Mouse (Mus musculus): ENCODE data around the gene Hs3st2. TPM values are rescaled to one million over a fixed set of nuclear protein-coding genes. Genes with fewer than 3 reads are reported as not detected.

The Hs3st2 gene
- polyA plus RNA-seq, 1 experiment: not detected

DNA sequence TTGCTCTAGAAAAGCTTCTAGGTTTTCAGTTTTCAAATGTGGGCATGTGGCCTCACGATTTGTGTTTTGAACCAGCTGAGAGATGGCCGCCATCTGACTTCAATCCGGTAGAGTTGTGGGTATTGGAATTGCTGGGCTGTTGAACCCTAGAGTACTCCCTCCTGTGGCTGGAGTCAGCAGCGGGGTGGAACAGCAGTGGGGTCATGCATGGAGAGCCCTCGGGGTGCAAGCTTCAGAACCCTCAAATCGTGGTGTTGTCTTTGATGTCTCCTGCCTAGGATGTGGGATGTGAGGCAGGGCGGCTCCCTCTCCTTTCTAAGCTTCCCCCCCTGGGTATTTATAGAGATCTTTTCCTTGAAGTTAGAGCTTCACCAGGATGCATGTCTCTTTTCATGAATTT lies 52.7 kb downstream of the Hs3st2 start:
- Histone ChIP-seq H3K36me3 (ENCODE audit: control insufficient read depth, insufficient read depth) (no peaks in the 10 kb centered on the region), H3K79me2 (ENCODE audit: control insufficient read depth, insufficient read depth) (no peaks in the 10 kb centered on the region), H3K79me3 (ENCODE audit: low read depth) (no peaks in the 10 kb centered on the region), H3K27me3 (ENCODE audit: control insufficient read depth, insufficient read depth, insufficient read length) (no peaks in the 10 kb centered on the region), H3K4me3 (ENCODE audit: insufficient read depth, poor library complexity, severe bottlenecking) (no peak overlapping the region), H3ac (ENCODE audit: control insufficient read depth, insufficient read length, low read depth) (no peak overlapping the region)
- TF ChIP-seq FOSL1 (IDR thresholded peaks at IDR 0.05; ENCODE audit: insufficient read depth, low read length, poor library complexity, severe bottlenecking) (no peak), CEBPB (IDR thresholded peaks at IDR 0.05; ENCODE audit: low read depth) (no peak), MYOG (IDR thresholded peaks at IDR 0.05; ENCODE audit: control insufficient read depth, extremely low read depth, insufficient read length) (no peak), CTCF (IDR thresholded peaks at IDR 0.05; ENCODE audit: control insufficient read depth, insufficient read depth, insufficient read length) (no peak), MYOD1 (IDR thresholded peaks at IDR 0.05; ENCODE audit: control insufficient read depth, insufficient read length, low read depth) (no peak), USF1 (IDR thresholded peaks at IDR 0.05; ENCODE audit: low read depth) (no peak)

DNA sequence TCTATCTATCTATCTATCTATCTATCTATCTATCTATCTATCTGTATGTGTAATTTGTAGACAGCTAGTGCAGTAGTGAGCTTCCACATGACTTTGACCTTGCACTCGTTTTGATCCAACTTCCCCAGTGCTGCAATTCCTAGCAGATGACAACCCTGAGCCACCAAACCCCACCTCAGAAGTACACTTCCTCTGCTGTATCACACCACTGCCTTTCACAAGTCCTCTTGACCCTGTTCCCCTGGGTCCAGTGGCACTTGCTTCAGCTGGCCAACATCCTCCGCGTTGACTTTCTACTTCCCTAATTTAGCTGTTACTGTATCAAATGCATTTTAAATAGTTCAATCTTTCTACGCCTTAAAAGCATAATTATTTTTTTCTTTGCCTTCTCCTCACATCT lies 54.6 kb downstream of the Hs3st2 start:
- Histone ChIP-seq H3K36me3 (ENCODE audit: control insufficient read depth, insufficient read depth) (no peaks in the 10 kb centered on the region), H3K79me3 (ENCODE audit: low read depth) (no peaks in the 10 kb centered on the region), H3ac (ENCODE audit: control insufficient read depth, insufficient read length, low read depth) (no peak overlapping the region), H3K4me3 (ENCODE audit: insufficient read depth, poor library complexity, severe bottlenecking) (no peak overlapping the region), H3K79me2 (ENCODE audit: control insufficient read depth, insufficient read depth) (no peaks in the 10 kb centered on the region), H3K27me3 (ENCODE audit: control insufficient read depth, insufficient read depth, insufficient read length) (no peaks in the 10 kb centered on the region)
- TF ChIP-seq FOSL1 (IDR thresholded peaks at IDR 0.05; ENCODE audit: insufficient read depth, low read length, poor library complexity, severe bottlenecking) (no peak), USF1 (IDR thresholded peaks at IDR 0.05; ENCODE audit: low read depth) (no peak), MYOG (IDR thresholded peaks at IDR 0.05; ENCODE audit: control insufficient read depth, extremely low read depth, insufficient read length) (no peak), CTCF (IDR thresholded peaks at IDR 0.05; ENCODE audit: control insufficient read depth, insufficient read depth, insufficient read length) (no peak), CEBPB (IDR thresholded peaks at IDR 0.05; ENCODE audit: low read depth) (no peak), MAX (IDR thresholded peaks at IDR 0.05) (no peak), MYOD1 (IDR thresholded peaks at IDR 0.05; ENCODE audit: control insufficient read depth, insufficient read length, low read depth) (no peak)

DNA sequence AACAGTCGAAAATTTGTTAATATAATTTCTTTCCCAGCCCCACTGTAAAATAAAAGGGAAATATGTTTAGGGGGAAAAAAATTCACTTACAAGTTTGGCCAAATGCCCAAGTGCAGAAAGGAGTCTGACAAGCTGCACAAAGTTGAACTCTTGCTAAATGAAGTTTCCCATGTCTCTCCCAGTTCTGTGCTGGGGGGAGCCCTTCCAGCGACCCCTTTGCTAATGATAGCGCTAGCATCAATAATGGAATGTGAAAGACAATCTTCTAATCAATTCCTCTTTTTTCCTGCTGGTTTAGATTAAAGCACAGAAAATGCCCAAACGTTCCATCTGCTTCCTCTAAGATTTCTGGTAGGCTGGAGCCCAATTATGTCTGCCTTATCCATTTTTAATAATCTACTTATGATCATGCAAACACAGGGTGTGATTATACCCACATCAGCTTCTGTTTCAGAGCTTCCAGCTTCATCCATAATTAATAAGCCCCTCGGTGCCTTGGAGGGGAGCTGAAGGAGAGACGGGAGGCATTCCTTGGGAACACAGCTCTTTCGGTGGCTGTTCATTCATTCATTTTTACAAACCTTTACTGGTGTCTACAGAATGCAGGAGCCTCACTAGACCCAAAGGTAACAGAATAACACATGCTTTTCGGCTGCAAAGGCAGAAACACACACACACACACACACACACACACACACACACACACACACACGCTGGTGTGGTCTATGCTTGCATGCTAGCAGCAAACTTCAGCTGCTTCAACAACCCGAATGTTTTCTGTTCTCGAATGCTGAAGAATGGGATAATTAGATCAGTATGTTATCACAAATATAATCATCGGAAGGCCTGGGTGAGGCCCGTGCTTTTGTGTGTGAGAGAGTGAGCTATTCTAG lies 59.5 kb downstream of the Hs3st2 start:
- TF ChIP-seq CTCF (IDR thresholded peaks at IDR 0.05; ENCODE audit: control insufficient read depth, insufficient read depth, insufficient read length): no peak
- TF ChIP-seq USF1 (IDR thresholded peaks at IDR 0.05; ENCODE audit: low read depth): no peak
- TF ChIP-seq MYOD1 (IDR thresholded peaks at IDR 0.05; ENCODE audit: control insufficient read depth, insufficient read length, low read depth): no peak
- TF ChIP-seq MYOG (IDR thresholded peaks at IDR 0.05; ENCODE audit: control insufficient read depth, extremely low read depth, insufficient read length): no peak
- TF ChIP-seq FOSL1 (IDR thresholded peaks at IDR 0.05; ENCODE audit: insufficient read depth, low read length, poor library complexity, severe bottlenecking): no peak
- no peak for TF ChIP-seq CEBPB (IDR thresholded peaks at IDR 0.05; ENCODE audit: low read depth)
- no peak for TF ChIP-seq MAX (IDR thresholded peaks at IDR 0.05)
- Histone ChIP-seq H3K36me3 (ENCODE audit: control insufficient read depth, insufficient read depth) (no peaks in the 10 kb centered on the region), H3K27me3 (ENCODE audit: control insufficient read depth, insufficient read depth, insufficient read length) (no peaks in the 10 kb centered on the region), H3K4me3 (ENCODE audit: insufficient read depth, poor library complexity, severe bottlenecking) (no peak overlapping the region), H3K79me2 (ENCODE audit: control insufficient read depth, insufficient read depth) (no peaks in the 10 kb centered on the region), H3K79me3 (ENCODE audit: low read depth) (no peaks in the 10 kb centered on the region), H3ac (ENCODE audit: control insufficient read depth, insufficient read length, low read depth) (no peak overlapping the region)

DNA sequence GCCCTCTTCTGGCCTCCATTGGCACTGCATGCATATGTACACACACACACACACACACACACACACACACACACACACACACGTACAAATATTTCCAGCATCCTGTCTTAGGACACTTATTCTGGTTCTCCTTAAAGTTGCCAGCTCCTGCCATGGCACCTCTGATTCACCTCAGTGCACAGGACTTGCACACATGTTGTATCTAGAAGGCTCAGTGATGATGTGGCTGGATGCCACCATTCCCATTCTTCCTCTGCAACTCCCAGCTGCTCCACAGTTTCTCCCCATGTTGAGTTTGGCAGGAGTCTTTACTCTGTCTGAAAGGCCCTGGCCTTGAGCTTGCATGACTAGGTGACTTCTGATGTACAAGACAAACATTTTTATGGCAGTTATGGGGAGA lies 65.1 kb downstream of the Hs3st2 start:
- Histone ChIP-seq H3K27me3 (ENCODE audit: control insufficient read depth, insufficient read depth, insufficient read length) (no peaks in the 10 kb centered on the region), H3K79me3 (ENCODE audit: low read depth) (no peaks in the 10 kb centered on the region), H3ac (ENCODE audit: control insufficient read depth, insufficient read length, low read depth) (no peak overlapping the region), H3K36me3 (ENCODE audit: control insufficient read depth, insufficient read depth) (no peaks in the 10 kb centered on the region), H3K79me2 (ENCODE audit: control insufficient read depth, insufficient read depth) (no peaks in the 10 kb centered on the region), H3K4me3 (ENCODE audit: insufficient read depth, poor library complexity, severe bottlenecking) (no peak overlapping the region)
- TF ChIP-seq MYOG (IDR thresholded peaks at IDR 0.05; ENCODE audit: control insufficient read depth, extremely low read depth, insufficient read length): no peak
- no peak for TF ChIP-seq USF1 (IDR thresholded peaks at IDR 0.05; ENCODE audit: low read depth)
- TF ChIP-seq CTCF (IDR thresholded peaks at IDR 0.05; ENCODE audit: control insufficient read depth, insufficient read depth, insufficient read length): no peak
- TF ChIP-seq MAX (IDR thresholded peaks at IDR 0.05): no peak
- no peak for TF ChIP-seq CEBPB (IDR thresholded peaks at IDR 0.05; ENCODE audit: low read depth)
- no peak for TF ChIP-seq FOSL1 (IDR thresholded peaks at IDR 0.05; ENCODE audit: insufficient read depth, low read length, poor library complexity, severe bottlenecking)
- no peak for TF ChIP-seq MYOD1 (IDR thresholded peaks at IDR 0.05; ENCODE audit: control insufficient read depth, insufficient read length, low read depth)

DNA sequence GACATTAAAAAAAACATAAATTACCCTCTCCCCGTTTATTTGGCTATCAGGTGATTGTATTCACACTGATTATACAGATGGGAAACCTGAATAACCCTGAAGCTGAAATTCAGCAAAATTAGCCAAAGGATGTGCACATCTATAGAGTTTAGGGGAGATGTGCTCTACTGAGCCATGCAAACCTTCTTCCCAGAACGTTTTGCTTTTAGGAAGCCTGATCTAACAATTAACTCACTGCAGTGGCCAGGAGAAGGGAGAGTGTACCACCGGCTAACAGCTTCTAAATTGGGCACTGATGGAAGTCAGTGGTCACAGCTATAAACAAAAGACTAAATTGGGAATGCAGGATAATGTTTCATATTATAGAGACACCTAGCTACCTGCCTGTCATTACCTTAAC lies 66.4 kb downstream of the Hs3st2 start:
- Histone ChIP-seq H3K27me3 (ENCODE audit: control insufficient read depth, insufficient read depth, insufficient read length) (no peaks in the 10 kb centered on the region), H3K79me2 (ENCODE audit: control insufficient read depth, insufficient read depth) (no peaks in the 10 kb centered on the region), H3K4me3 (ENCODE audit: insufficient read depth, poor library complexity, severe bottlenecking) (no peak overlapping the region), H3K79me3 (ENCODE audit: low read depth) (no peaks in the 10 kb centered on the region), H3K36me3 (ENCODE audit: control insufficient read depth, insufficient read depth) (no peaks in the 10 kb centered on the region), H3ac (ENCODE audit: control insufficient read depth, insufficient read length, low read depth) (no peak overlapping the region)
- TF ChIP-seq MYOD1 (IDR thresholded peaks at IDR 0.05; ENCODE audit: control insufficient read depth, insufficient read length, low read depth) (no peak), USF1 (IDR thresholded peaks at IDR 0.05; ENCODE audit: low read depth) (no peak)

DNA sequence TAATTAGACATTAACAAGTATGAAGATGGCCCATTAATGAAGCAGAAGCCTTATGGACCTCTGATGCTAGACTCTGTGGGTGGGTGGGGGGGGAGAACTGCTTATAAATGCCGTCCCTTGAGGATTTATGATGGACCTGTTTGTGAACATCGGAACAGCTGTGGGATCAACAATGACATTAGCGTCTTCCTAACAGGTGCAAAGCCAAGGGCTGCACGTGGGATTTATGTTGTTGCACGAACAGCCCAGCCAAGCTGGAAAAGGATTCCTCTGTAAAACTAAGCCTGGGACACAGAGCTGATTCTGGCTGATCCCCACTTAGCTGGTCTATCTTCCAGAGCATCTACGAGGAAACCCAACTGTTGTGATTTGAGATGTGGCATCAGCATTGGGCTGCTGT lies 69.0 kb downstream of the Hs3st2 start:
- Histone ChIP-seq H3K4me3 (ENCODE audit: insufficient read depth, poor library complexity, severe bottlenecking) (no peak overlapping the region), H3K79me2 (ENCODE audit: control insufficient read depth, insufficient read depth) (no peaks in the 10 kb centered on the region), H3K27me3 (ENCODE audit: control insufficient read depth, insufficient read depth, insufficient read length) (no peaks in the 10 kb centered on the region), H3ac (ENCODE audit: control insufficient read depth, insufficient read length, low read depth) (no peak overlapping the region), H3K36me3 (ENCODE audit: control insufficient read depth, insufficient read depth) (no peaks in the 10 kb centered on the region), H3K79me3 (ENCODE audit: low read depth) (no peaks in the 10 kb centered on the region)
- TF ChIP-seq MYOG (IDR thresholded peaks at IDR 0.05; ENCODE audit: control insufficient read depth, extremely low read depth, insufficient read length) (no peak), USF1 (IDR thresholded peaks at IDR 0.05; ENCODE audit: low read depth) (no peak), MAX (IDR thresholded peaks at IDR 0.05) (no peak)
